Mouse (Mus musculus) midbrain, embryonic 12.5 days (tissue): Measurements from ENCODE around the gene Ppp1r12a. TPM values are rescaled to one million over a fixed set of nuclear protein-coding genes. Genes with fewer than 3 reads are reported as not detected.

Experiments used
- ATAC-seq: fragments of 200-750 bp; cut with Nextera tagmentation; 2 replicates; pipeline ENCODE4 v1.8.0; 2017; ENCODE audit warnings: low read depth, moderate TSS enrichment, moderate library complexity; ENCODE audit not compliant: low FRiP score
- H3K27ac ChIP-seq: fragments of 300-500 bp; sonication (generic); replicated peaks from 2 replicates; pipeline ENCODE4 v1.5.1; 2016; ENCODE audit warnings: mild to moderate bottlenecking
- H3K27me3 ChIP-seq: fragments of 300-500 bp; sonication (generic); 2 replicates; pipeline ENCODE4 v1.6.1; 2016; ENCODE audit warnings: mild to moderate bottlenecking
- H3K36me3 ChIP-seq: fragments of 300-500 bp; sonication (generic); 2 replicates; pipeline ENCODE4 v1.6.1; 2016
- H3K4me1 ChIP-seq: fragments of 300-500 bp; sonication (generic); 2 replicates; pipeline ENCODE4 v1.6.1; 2016
- H3K4me2 ChIP-seq: fragments of 300-500 bp; sonication (generic); replicated peaks from 2 replicates; pipeline ENCODE4 v1.6.1; 2016; ENCODE audit warnings: mild to moderate bottlenecking, moderate library complexity
- H3K4me3 ChIP-seq: fragments of 300-500 bp; sonication (generic); 2 replicates; pipeline ENCODE4 v1.5.1; 2016; ENCODE audit warnings: mild to moderate bottlenecking
- H3K9ac ChIP-seq: fragments of 300-500 bp; sonication (generic); replicated peaks from 2 replicates; pipeline ENCODE4 v1.6.1; 2016; ENCODE audit warnings: mild to moderate bottlenecking, moderate library complexity
- H3K9me3 ChIP-seq: fragments of 300-500 bp; sonication (generic); 2 replicates; pipeline ENCODE4 v1.6.1; 2016; ENCODE audit warnings: mild to moderate bottlenecking
- WGBS: fragments of 180-500 bp; shearing (Covaris S2); methylation state at CpG from one replicate; pipeline ENCODE4 v1.1.7; 2016; 5-methylcytosine and 5-hydroxymethylcytosine counted together
- polyA plus RNA-seq: library from polyadenylated mRNA; unstranded; fragments of >200 nt; fragmentation: Nextera tagmentation; extraction: Ambion mirVana; gene quantifications from 2 replicates; pipeline ENCODE4 v1.2.1, GENCODE M21; 2016

The Ppp1r12a gene
- polyA plus RNA-seq, 1 experiment from 2014 or later, result 90.9 TPM

DNA sequence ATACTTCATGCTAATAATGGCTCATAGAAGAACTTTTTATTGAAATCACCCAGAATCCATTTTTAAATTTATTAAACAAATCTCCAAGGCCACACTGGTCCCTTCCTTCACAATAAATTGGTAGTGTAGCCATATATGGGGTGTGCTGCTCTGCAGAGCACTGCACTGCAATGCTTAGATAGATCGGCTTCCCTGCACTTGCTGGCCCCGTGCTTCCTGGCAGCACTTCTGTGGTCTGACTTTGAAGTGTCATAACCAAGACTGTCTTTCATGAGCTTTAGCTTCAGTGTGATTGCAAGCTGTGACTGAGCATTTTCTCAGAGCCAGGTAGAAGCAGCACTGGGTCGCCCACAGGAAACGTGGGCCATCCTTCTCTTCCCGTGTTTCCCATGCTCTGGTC is 5.8 kb downstream of the Ppp1r12a start:
- Histone ChIP-seq H3K4me1 (peaks cover 18% of the 10 kb centered on the region), H3K36me3 (no peaks in the 10 kb centered on the region), H3K27me3 (no peaks in the 10 kb centered on the region), H3K9me3 (no peaks in the 10 kb centered on the region), H3K27ac (no peak overlapping the region), H3K4me3 (no peak overlapping the region), H3K9ac (no peak overlapping the region), H3K4me2 (no peak overlapping the region)
- no peak for ATAC-seq
- 92% methylated on average over 5 of the region's 5 CpGs for WGBS

DNA sequence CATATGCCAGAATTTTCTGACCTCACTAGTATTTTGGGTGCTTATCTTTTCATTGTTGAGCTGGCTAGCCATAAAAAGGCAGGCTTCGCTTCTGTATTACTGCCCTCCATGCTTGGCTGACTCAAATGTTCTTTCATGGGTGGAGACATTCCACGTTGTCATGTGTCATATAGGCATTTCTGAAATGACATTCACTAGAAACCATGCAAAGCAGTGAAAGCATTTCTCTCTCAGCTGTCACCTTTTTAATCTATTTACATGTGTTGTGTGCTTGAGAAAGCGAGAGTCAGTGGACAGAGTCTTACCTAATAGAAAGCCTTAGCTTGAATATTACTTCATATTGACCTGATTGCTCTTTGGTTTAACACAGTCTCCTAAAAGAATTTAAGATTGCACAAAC is 8.8 kb downstream of the Ppp1r12a start:
- 76% methylated on average over 3 of the region's 3 CpGs for WGBS
- Histone ChIP-seq H3K4me1 (no peaks in the 10 kb centered on the region), H3K27me3 (no peaks in the 10 kb centered on the region), H3K27ac (no peak overlapping the region), H3K4me2 (no peak overlapping the region), H3K36me3 (no peaks in the 10 kb centered on the region), H3K4me3 (no peak overlapping the region), H3K9me3 (no peaks in the 10 kb centered on the region), H3K9ac (no peak overlapping the region)
- ATAC-seq, result no peak

DNA sequence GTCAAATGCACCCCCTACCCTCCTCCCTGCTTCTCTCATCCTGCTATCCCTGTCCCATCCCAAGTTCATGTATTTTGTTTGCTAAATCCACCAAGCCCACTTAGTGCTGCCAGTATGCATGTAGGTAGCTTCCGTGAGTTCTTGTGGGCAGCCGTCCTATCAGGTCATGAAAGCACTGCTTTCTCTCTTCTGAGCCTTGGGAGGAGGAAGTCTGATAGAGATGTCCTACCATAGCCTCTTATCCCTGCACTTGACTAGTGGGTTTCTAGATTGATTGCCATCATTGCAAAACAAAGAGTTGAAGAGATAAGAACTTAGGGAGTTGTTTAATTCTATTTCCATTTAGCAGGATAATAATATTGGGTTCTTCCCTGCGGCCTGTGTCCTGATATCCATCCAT is 9.6 kb downstream of the Ppp1r12a start:
- no peaks in the 10 kb centered on the region for H3K27me3 ChIP-seq
- no peak overlapping the region for H3K9ac ChIP-seq
- H3K9me3 ChIP-seq, result no peaks in the 10 kb centered on the region
- ATAC-seq, result no peak
- H3K27ac ChIP-seq, result no peak overlapping the region
- no peak overlapping the region for H3K4me2 ChIP-seq
- WGBS, result 90% methylated on average over 3 of the region's 3 CpGs
- H3K4me3 ChIP-seq, result no peak overlapping the region
- no peaks in the 10 kb centered on the region for H3K4me1 ChIP-seq
- H3K36me3 ChIP-seq, result no peaks in the 10 kb centered on the region

DNA sequence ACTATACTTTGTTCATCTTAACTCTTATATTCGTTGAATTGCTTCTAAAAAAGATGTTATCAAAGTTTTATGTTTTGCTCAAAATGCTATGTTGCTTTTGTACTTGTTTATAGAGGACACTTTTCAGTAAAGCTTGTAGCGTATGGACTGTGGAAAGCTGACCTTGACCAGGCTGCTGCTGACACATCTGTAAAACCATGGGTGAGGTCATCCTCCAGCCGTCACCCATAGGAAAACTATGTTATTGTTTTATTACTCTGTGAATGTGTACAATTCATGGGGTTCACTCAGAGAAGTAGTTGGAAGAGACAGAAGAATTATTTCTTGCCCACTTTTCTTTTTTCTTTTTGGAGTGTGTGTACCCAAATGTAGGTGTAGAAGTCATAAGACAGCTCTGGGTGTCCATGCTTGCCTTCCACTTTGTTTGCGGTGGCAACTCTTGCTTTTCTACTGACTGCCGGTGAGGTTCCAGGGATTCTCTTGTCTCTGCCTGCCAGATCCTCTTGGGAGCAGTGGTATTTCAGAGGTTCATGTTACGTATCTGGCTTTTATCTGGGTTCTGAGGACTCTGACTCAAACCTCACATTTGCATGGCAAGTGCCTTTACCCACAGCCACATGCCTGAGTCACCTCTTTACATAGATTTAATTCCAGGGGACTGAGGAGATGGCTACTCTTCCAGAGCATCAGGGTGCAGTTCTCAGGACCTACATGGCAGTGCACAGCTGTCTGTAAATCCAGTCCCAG is 11.0 kb downstream of the Ppp1r12a start:
- Histone ChIP-seq H3K4me1 (no peaks in the 10 kb centered on the region), H3K4me3 (no peak overlapping the region), H3K9ac (no peak overlapping the region), H3K4me2 (no peak overlapping the region), H3K27ac (no peak overlapping the region), H3K36me3 (no peaks in the 10 kb centered on the region), H3K9me3 (no peaks in the 10 kb centered on the region), H3K27me3 (no peaks in the 10 kb centered on the region)
- ATAC-seq, result no peak
- 75% methylated on average over 6 of the region's 6 CpGs for WGBS

DNA sequence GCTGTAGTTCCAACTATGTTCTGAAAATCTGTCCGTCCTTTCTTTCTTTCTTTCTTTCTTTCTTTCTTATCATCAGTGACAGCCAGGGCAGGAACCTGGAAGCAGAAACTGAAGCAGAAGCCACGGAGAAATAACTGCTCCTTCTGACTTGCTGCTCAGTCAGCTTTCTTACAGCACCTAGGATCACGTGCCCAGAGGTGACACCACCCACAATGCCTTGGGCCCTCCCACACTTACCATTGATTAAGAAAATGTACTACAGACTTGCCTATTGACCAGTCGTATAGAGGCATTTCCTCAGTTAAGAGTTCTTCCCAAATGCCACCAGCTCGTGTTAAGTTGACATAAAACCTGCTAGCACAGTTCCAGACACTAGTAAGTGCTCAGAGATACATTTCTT is 12.1 kb downstream of the Ppp1r12a start:
- 90% methylated on average over 5 of the region's 5 CpGs for WGBS
- no peaks in the 10 kb centered on the region for H3K36me3 ChIP-seq
- H3K4me1 ChIP-seq, result no peaks in the 10 kb centered on the region
- no peak overlapping the region for H3K27ac ChIP-seq
- H3K9me3 ChIP-seq, result no peaks in the 10 kb centered on the region
- H3K9ac ChIP-seq, result no peak overlapping the region
- ATAC-seq, result no peak
- H3K27me3 ChIP-seq, result no peaks in the 10 kb centered on the region
- no peak overlapping the region for H3K4me2 ChIP-seq
- H3K4me3 ChIP-seq, result no peak overlapping the region

DNA sequence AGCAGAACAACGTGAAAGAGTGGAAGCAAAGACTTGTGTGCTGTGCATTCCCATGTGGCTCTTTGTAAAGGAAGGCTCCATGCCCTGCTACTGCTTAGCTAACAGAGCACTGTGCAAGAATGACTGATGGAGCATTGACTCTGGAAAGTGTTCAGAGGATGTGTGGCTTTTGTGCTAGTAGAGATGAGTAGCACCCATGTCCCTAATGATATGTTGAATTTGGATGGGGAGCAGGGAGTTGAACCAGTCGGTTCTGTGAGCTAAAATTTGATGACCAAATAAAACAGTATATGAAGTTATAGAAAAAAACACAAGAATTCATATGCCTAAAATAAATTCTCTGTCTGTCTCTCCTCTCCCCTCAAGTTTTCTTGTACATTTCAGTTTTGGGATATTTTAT is 13.9 kb downstream of the Ppp1r12a start:
- ATAC-seq, result no peak
- H3K9me3 ChIP-seq, result no peaks in the 10 kb centered on the region
- H3K4me3 ChIP-seq, result no peak overlapping the region
- no peaks in the 10 kb centered on the region for H3K4me1 ChIP-seq
- H3K36me3 ChIP-seq, result no peaks in the 10 kb centered on the region
- H3K27ac ChIP-seq, result no peak overlapping the region
- no peaks in the 10 kb centered on the region for H3K27me3 ChIP-seq
- H3K4me2 ChIP-seq, result no peak overlapping the region
- H3K9ac ChIP-seq, result no peak overlapping the region
- 76% methylated on average over 2 of the region's 2 CpGs for WGBS

DNA sequence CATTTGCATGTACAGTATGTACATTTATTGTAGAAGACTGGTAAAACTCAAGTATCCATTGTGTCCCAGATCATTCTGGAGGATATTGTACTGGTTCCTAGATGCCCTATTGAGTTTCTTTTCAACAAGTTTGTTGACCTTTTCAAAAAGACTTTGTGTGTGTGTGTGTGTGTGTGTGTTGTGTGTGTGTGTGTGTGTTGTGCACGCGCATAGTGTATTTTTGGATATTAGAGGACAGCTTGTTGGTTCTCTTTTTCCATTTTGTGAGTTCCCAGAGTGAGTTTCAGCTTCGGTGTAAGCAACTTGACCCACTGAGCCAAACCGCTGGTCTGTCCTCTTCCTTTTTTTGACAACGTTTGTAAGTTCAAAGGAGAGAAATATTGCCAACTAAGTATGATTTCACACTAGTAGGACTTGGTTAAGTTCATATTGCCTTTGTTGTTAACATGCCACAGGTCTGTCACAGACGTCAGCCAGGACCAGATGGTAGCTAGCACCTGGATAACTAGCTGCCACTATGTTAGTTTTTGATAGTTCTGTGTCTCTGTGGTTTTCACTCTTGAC is 16.4 kb downstream of the Ppp1r12a start:
- no peaks in the 10 kb centered on the region for H3K9me3 ChIP-seq
- WGBS, result 89% methylated on average over 6 of the region's 6 CpGs
- no peak overlapping the region for H3K4me2 ChIP-seq

DNA sequence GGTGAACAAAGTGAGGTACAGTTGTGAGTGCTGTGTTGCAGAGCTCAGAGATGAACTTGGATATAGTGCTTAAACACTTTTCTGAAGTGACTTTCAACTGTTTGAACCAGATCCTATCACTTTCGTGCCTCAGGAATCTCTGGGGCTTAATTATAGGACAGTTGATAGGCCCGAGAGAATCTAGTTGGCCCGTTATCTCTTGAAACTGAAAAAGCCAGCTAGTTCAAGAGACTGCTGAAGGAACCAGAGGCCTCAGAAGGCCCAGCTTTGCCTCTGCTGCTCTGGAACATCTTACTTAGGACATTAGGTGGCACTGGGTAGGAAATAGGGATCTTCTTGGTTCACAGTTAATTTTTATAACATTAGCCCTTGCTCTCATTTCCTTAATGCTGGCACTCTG is 17.4 kb downstream of the Ppp1r12a start:
- no peak overlapping the region for H3K27ac ChIP-seq
- H3K4me3 ChIP-seq, result no peak overlapping the region
- no peak overlapping the region for H3K9ac ChIP-seq
- no peaks in the 10 kb centered on the region for H3K27me3 ChIP-seq
- no peak for ATAC-seq
- WGBS, result 76% methylated on average over 3 of the region's 3 CpGs
- no peaks in the 10 kb centered on the region for H3K9me3 ChIP-seq
- no peaks in the 10 kb centered on the region for H3K36me3 ChIP-seq
- no peaks in the 10 kb centered on the region for H3K4me1 ChIP-seq
- H3K4me2 ChIP-seq, result no peak overlapping the region

More for the DNA sequence above, 16.4 kb downstream of the Ppp1r12a start:
- Histone ChIP-seq H3K4me3 (no peak overlapping the region), H3K27me3 (no peaks in the 10 kb centered on the region), H3K27ac (no peak overlapping the region), H3K4me1 (no peaks in the 10 kb centered on the region), H3K36me3 (no peaks in the 10 kb centered on the region), H3K9ac (no peak overlapping the region)
- no peak for ATAC-seq

DNA sequence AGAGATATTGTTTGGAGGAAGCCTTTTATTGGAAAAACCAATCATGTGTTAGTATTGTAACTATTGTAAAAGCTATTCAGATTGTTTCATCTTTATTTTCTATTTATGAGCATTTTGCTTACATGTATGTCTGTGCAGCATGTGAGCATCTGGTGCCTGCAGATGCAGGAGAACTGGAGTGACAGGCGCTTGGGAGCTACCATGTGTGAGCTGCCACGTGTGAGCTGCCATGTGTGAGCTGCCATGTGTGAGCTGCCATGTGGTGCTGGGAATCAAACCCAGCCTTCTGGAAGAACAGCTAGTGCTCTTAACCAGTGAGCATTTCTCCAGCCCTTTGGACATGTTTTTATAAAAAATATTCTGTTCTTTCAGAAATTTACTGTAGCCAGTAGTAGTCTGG is 18.3 kb downstream of the Ppp1r12a start:
- no peak overlapping the region for H3K4me3 ChIP-seq
- H3K36me3 ChIP-seq, result no peaks in the 10 kb centered on the region
- H3K9me3 ChIP-seq, result no peaks in the 10 kb centered on the region
- H3K4me2 ChIP-seq, result no peak overlapping the region
- H3K4me1 ChIP-seq, result no peaks in the 10 kb centered on the region
- WGBS, result 94% methylated on average over 2 of the region's 2 CpGs
- H3K27me3 ChIP-seq, result no peaks in the 10 kb centered on the region
- no peak overlapping the region for H3K27ac ChIP-seq
- H3K9ac ChIP-seq, result no peak overlapping the region
- ATAC-seq, result no peak

DNA sequence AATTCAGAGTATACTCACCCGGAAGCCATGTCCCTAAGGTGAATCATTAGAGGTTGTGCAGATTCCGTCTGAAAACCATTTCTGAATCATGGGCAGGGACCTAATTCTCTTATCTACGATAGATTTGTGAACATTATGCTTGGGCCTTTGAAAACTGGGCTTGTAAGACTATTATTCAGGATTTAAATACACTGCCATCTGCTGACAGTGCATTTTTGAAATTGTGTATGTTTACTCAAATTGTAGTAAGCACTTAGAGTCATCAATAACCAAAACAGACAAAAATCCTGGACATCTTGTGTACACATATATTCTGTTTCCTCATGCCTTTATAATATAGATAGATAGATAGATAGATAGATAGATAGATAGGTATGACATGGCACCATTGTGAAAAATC is 19.9 kb downstream of the Ppp1r12a start:
- H3K9me3 ChIP-seq, result no peaks in the 10 kb centered on the region
- 90% methylated on average over 3 of the region's 3 CpGs for whole genome bisulfite sequencing
- H3K4me3 ChIP-seq, result no peak overlapping the region
- no peak for ATAC-seq
- no peak overlapping the region for H3K27ac ChIP-seq
- H3K4me2 ChIP-seq, result no peak overlapping the region
- no peaks in the 10 kb centered on the region for H3K4me1 ChIP-seq
- H3K27me3 ChIP-seq, result no peaks in the 10 kb centered on the region
- no peak overlapping the region for H3K9ac ChIP-seq
- no peaks in the 10 kb centered on the region for H3K36me3 ChIP-seq

DNA sequence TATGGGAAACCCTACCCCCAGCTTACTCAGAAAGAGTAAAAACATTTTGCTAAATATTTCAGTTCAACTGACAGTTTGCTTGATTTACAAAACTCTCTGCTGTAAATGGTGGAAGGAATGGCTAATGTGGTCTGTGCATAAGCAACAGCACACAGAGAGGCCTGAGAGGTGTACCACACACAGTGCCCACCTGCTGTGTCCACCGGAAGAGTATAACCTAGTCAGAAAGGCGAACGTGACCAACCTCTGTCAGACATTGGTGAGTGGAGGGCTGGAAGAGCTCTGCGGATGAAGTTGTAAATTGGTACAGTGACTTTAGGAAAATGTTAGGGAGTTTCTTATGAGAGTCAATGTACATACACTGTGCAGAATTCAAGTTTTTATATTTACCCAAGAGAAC is 20.4 kb downstream of the Ppp1r12a start:
- no peak overlapping the region for H3K4me3 ChIP-seq
- no peaks in the 10 kb centered on the region for H3K4me1 ChIP-seq
- H3K9ac ChIP-seq, result no peak overlapping the region
- no peaks in the 10 kb centered on the region for H3K27me3 ChIP-seq
- no peak overlapping the region for H3K27ac ChIP-seq
- no peak for ATAC-seq
- no peaks in the 10 kb centered on the region for H3K36me3 ChIP-seq
- WGBS, result 78% methylated on average over 4 of the region's 4 CpGs
- no peak overlapping the region for H3K4me2 ChIP-seq
- no peaks in the 10 kb centered on the region for H3K9me3 ChIP-seq

DNA sequence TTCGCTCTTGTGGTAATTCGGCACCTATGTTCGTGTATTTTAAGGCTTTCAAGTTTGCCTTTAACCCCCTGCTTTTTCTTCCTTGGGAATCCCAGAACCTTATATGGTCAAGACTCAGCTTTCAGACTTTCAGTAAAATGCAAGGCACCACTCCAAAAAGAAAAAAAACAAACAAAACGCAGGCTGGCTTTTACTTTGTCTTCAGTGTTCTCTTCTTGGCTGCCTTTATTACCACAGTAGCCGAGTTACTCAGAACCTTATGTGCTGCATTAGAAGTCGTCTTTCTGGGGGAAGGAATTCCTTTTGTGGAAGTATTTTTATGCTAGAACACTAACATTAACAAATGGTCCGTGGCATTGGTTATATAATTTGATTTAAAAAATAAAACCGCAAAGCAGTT is 22.8 kb downstream of the Ppp1r12a start:
- H3K4me1 ChIP-seq, result no peaks in the 10 kb centered on the region
- WGBS, result 79% methylated on average over 8 of the region's 8 CpGs
- no peak for ATAC-seq

DNA sequence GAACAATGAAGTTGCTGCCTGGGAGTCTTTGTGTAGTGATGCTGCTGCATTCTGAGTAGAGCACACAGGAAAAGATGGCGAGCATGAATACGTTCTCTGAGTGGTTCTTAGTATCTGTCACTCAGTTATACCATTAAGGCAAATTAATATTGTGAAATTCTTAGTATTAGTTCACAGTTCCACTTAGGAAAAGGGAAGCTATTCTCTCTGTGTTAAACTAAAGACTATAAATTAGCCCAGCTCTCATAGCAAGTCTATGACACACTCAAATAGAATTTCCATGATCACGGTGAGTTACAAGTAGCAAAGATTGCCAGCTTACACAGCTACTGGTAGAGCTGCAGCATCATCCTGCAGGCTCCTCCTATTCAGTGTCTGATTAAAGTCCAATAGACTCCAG is 23.3 kb downstream of the Ppp1r12a start:
- H3K9me3 ChIP-seq, result no peaks in the 10 kb centered on the region
- H3K36me3 ChIP-seq, result no peaks in the 10 kb centered on the region
- no peaks in the 10 kb centered on the region for H3K27me3 ChIP-seq
- H3K4me1 ChIP-seq, result no peaks in the 10 kb centered on the region
- H3K27ac ChIP-seq, result no peak overlapping the region
- 95% methylated on average over 3 of the region's 3 CpGs for WGBS
- no peak overlapping the region for H3K4me3 ChIP-seq
- H3K9ac ChIP-seq, result no peak overlapping the region
- no peak for ATAC-seq
- H3K4me2 ChIP-seq, result no peak overlapping the region

More for the DNA sequence above, 22.8 kb downstream of the Ppp1r12a start:
- Histone ChIP-seq H3K27ac (no peak overlapping the region), H3K27me3 (no peaks in the 10 kb centered on the region), H3K9me3 (no peaks in the 10 kb centered on the region), H3K4me3 (no peak overlapping the region), H3K9ac (no peak overlapping the region), H3K36me3 (no peaks in the 10 kb centered on the region), H3K4me2 (no peak overlapping the region)
